Mouse (Mus musculus) liver, embryonic 14.5 days (tissue): ENCODE measurements at regions not wholly inside any gene's neighbourhood (a gene's known extent, or its start where the extent isn't known, plus 50 kb on each side); places are given as distances from the start of the nearest gene placed in this dataset.

Experiments
- CTCF ChIP-seq: IDR thresholded peaks from 2 replicates; pipeline ENCODE4 v1.5.1; 2016; ENCODE audit warnings: antibody characterized with exemption, low read depth, control low read depth
- EP300 ChIP-seq: IDR thresholded peaks from 2 replicates; pipeline ENCODE4 v1.6.1; 2016; ENCODE audit warnings: antibody characterized with exemption, low read depth

- TF ChIP-seq CTCF (no peak), EP300 (no peak)
Measured at GRCm38 (mm10) chr8:103813954-103814591, 287.4 kb upstream of the Cdh5 start.
